Mouse (Mus musculus) intestine, embryonic 15.5 days (tissue): ENCODE data around the gene Ccdc103. TPM values are rescaled to one million over a fixed set of nuclear protein-coding genes. Genes with fewer than 3 reads are reported as not detected.
A peak's percentile ranks its signal among the peaks of the same experiment; 100 is the strongest.

Source experiments
- ATAC-seq: fragments of 200-750 bp; cut with Nextera tagmentation; 2 replicates; pipeline ENCODE4 v1.8.0; 2017; ENCODE audit warnings: moderate TSS enrichment, moderate library complexity
- H3K27ac ChIP-seq: fragments of 300-500 bp; sonication (generic); 2 replicates; pipeline ENCODE4 v1.5.1; 2015; ENCODE audit warnings: mild to moderate bottlenecking, inconsistent platforms
- H3K27me3 ChIP-seq: fragments of 300-500 bp; sonication (generic); replicated peaks from 2 replicates; pipeline ENCODE4 v1.6.1; 2015; ENCODE audit warnings: inconsistent platforms
- H3K36me3 ChIP-seq: fragments of 300-500 bp; sonication (generic); 2 replicates; pipeline ENCODE4 v1.6.1; 2015; ENCODE audit warnings: inconsistent platforms
- H3K4me1 ChIP-seq: fragments of 300-500 bp; sonication (generic); replicated peaks from 2 replicates; pipeline ENCODE4 v1.6.1; 2015; ENCODE audit warnings: inconsistent platforms
- H3K4me2 ChIP-seq: fragments of 300-500 bp; sonication (generic); replicated peaks from 2 replicates; pipeline ENCODE4 v1.6.1; 2015; ENCODE audit warnings: mild to moderate bottlenecking, inconsistent platforms
- H3K4me3 ChIP-seq: fragments of 300-500 bp; sonication (generic); replicated peaks from 2 replicates; pipeline ENCODE4 v1.5.1; 2015; ENCODE audit warnings: inconsistent platforms
- H3K9ac ChIP-seq: fragments of 300-500 bp; sonication (generic); 2 replicates; pipeline ENCODE4 v1.6.1; 2015; ENCODE audit warnings: inconsistent platforms
- H3K9me3 ChIP-seq: fragments of 300-500 bp; sonication (generic); 2 replicates; pipeline ENCODE4 v1.6.1; 2016; ENCODE audit warnings: inconsistent platforms
- WGBS: fragments of 180-500 bp; shearing (Covaris S2); methylation state at CpG from one replicate; pipeline ENCODE4 v1.1.7; 2015; 5-methylcytosine and 5-hydroxymethylcytosine counted together
- polyA plus RNA-seq: library from polyadenylated mRNA; unstranded; fragments of >200 nt; fragmentation: Nextera tagmentation; extraction: Ambion mirVana; gene quantifications from 2 replicates; pipeline ENCODE4 v1.2.1, GENCODE M21; 2015

The Ccdc103 gene
- polyA plus RNA-seq, 1 experiment from 2014 or later = 0.78 TPM

GRCm38 (mm10) chr11:102925351-102925717 is 44.3 kb downstream of the Ccdc103 start:
- ATAC-seq = peak; percentile 53
- peaks cover 10% of the 10 kb centered on the region; the same call in 1 of the 2 replicates for H3K4me1 ChIP-seq
- H3K4me2 ChIP-seq = peak overlapping the region; percentile 75
- 2% methylated on average over 10 of the region's 10 CpGs for WGBS
- peak overlapping the region; percentile 53 for H3K9ac ChIP-seq
- H3K9me3 ChIP-seq = no peaks in the 10 kb centered on the region
- peak overlapping the region; percentile 90 for H3K27ac ChIP-seq
- no peaks in the 10 kb centered on the region for H3K27me3 ChIP-seq
- peak overlapping the region; percentile 74 for H3K4me3 ChIP-seq
- H3K36me3 ChIP-seq = 0 out of 2 replicates have a peak, but pooled peaks cover 3% of the 10 kb centered on the region

GRCm38 (mm10) chr11:102930672-102931071 is 49.7 kb downstream of the Ccdc103 start:
- WGBS = 90% methylated on average over 10 of the region's 10 CpGs
- ATAC-seq = no peak
- Histone ChIP-seq H3K36me3 (no peaks in the 10 kb centered on the region), H3K9ac (no peak overlapping the region), H3K4me2 (no peak overlapping the region), H3K9me3 (no peaks in the 10 kb centered on the region), H3K4me3 (no peak overlapping the region), H3K4me1 (no peaks in the 10 kb centered on the region), H3K27me3 (no peaks in the 10 kb centered on the region), H3K27ac (no peak overlapping the region)

Other genes starting within 250 kb of the Ccdc103 start
- gene Meioc, start 217.5 kb upstream of the Ccdc103 start, polyA plus RNA-seq = 0.30 and 0.44 TPM in 2 replicates
- 40.0 and 46.7 TPM in 2 replicates for gene Ccdc43, start 183.4 kb upstream of the Ccdc103 start, polyA plus RNA-seq
- gene Adam11, start 119.8 kb upstream of the Ccdc103 start, polyA plus RNA-seq = 3.9 and 4.6 TPM in 2 replicates
- gene Gjc1, start 61.5 kb upstream of the Ccdc103 start, polyA plus RNA-seq = 33.8 and 38.6 TPM in 2 replicates
- gene Higd1b, start 45.4 kb upstream of the Ccdc103 start, polyA plus RNA-seq = 0.55 TPM in 1 of 2 replicates, not detected in the other
- gene Eftud2, start 219 bp upstream of the Ccdc103 start, polyA plus RNA-seq = 155 and 156 TPM in 2 replicates
- gene Fam187a, start 4.0 kb downstream of the Ccdc103 start, polyA plus RNA-seq = not detected in 2 replicates
- gene Gfap, start 19.7 kb downstream of the Ccdc103 start, polyA plus RNA-seq = 0.20 and 0.36 TPM in 2 replicates
- 8.7 and 8.9 TPM in 2 replicates for gene Kif18b, start 43.9 kb downstream of the Ccdc103 start, polyA plus RNA-seq
- 4.2 and 4.4 TPM in 2 replicates for gene C1ql1, start 65.5 kb downstream of the Ccdc103 start, polyA plus RNA-seq
- 60.0 and 66.6 TPM in 2 replicates for gene Nmt1, start 147.0 kb downstream of the Ccdc103 start, polyA plus RNA-seq
- gene Dcakd, start 147.1 kb downstream of the Ccdc103 start, polyA plus RNA-seq = 101 and 105 TPM in 2 replicates
- 1.8 and 2.0 TPM in 2 replicates for gene Plcd3, start 220.5 kb downstream of the Ccdc103 start, polyA plus RNA-seq
- 17.4 and 22.0 TPM in 2 replicates for gene Acbd4, start 220.5 kb downstream of the Ccdc103 start, polyA plus RNA-seq
- 4.1 and 4.7 TPM in 2 replicates for gene Hexim1, start 235.0 kb downstream of the Ccdc103 start, polyA plus RNA-seq